Mouse (Mus musculus) CD4-positive, CD25-positive, alpha-beta regulatory T cell, adult 2 months (primary cell): ENCODE measurements around the gene Tinagl1.
A peak's percentile ranks its signal among the peaks of the same experiment; 100 is the strongest.

Experiments
- DNase-seq: peaks from one replicate; pipeline ENCODE4 v3.0.0-alpha.2; 2012; ENCODE audit warnings: low read depth, low spot score

Tinagl1 gene

DNA sequence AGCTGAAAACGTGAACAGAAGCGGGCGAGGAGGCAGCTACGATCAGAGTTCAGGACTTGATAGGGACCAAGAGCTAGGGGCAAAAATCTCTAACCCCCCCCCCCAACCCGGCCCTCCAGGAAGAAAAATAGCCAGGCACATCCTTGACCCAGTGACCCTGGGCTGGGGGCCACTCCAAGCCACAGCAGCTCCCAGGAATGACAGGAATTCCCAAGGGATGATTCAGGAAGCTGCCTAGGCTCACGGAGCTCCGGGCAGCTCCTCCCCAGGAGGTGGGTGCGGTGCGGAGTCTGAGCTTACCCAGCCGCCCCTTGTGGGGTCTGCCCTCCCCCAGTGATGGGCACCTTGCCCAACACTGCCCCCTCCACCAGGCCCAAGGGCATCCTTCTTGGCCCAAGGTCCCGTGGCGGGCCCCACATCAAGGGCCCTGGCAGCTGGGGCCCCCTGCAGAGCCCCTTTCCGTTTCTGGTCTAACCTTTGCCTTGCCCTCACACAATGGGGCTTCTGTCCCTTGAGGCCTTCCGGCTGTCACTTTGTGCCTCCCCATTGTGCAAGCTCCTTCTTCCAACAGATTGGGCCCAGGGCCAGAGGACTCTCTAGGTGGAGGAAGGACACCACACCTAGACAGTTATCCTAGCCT lies at the start of gene Tinagl1:
Gene Tinagl1 (minus strand): TSS at position 51 of the 640 bp plus-strand sequence.
- DNase-seq = no peak

DNA sequence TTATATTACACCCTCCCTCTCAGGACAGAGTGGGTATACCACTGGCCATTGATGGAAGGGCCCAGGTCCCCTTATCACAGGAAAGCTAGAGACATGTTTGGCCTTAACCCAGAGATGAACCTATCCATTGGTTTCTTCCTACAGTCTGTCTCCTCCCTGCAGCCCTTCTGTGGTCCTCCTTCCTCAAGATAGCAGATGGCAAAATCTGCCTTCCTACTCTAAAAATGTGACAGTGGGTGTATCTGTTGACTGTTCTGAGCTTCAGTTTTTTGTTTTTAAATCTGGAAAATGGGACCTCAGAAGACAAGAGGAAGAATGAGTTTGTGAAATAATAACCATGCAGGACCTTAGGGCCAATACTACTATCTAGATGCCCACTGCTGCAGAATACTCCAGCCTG lies 49.1 kb upstream of the Tinagl1 start:
- DNase-seq = no peak

DNA sequence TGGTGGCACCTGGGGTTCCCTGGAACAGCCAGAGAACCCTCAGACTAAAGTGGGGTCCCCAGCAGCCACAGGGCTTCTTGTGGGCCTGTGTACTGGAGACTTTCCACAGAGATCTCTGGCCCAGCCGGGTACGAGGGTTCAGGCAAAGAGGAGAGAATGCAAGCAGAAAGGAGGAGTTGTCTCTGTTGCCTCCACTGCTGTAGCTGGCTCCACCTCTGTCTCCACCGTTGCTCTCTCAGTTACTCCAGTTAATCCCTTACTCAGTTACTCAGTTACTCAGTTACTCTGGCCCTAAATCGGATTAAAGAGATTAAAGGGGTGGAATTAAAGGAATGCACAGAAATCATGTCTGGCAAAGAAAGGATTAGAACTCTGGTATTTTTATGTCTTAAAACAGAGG lies 47.3 kb upstream of the Tinagl1 start, which contains the start of gene Gm853:
Gene Gm853 (minus strand): TSS at position 223 of the 400 bp plus-strand sequence.
- no peak for DNase-seq

DNA sequence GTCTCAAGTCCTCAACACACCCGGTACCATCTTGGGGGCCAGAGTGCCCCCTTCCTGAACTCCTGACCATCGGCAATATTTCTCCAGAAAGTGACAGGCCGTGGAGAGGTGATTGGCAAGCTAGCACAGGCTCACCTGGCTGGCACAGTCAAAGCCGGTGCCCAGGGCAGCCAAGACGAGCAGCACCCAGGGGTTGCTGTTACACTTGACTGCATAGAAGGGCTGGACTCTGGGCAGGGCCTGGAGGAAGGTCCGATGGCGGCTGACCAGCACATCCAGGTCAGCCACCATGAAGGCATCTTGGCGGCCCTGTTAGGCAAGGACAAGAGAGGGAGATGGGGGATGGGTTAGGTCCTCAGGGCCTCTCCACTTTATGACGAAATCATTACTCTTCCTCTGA lies 45.3 kb upstream of the Tinagl1 start:
- DNase-seq = no peak

DNA sequence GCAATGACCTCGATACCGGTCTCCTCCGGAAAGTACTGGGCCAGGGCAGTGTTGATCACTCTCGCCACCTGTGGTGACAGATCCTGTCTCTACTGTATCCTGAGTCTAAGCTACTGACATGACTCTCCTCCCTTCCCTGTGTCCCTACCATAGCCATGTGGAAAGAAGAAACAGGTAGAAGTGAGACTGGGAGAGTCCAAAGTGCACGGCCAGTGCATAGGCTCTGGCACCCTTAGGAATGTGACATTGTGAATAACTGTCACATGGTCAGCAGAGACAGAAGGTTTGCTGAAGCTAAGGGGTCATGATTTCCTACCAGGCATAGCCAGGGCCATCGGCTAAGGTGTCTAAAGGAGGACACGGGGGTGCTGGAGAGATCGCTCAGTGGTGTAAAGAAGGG lies 40.5 kb upstream of the Tinagl1 start:
- no peak for DNase-seq

DNA sequence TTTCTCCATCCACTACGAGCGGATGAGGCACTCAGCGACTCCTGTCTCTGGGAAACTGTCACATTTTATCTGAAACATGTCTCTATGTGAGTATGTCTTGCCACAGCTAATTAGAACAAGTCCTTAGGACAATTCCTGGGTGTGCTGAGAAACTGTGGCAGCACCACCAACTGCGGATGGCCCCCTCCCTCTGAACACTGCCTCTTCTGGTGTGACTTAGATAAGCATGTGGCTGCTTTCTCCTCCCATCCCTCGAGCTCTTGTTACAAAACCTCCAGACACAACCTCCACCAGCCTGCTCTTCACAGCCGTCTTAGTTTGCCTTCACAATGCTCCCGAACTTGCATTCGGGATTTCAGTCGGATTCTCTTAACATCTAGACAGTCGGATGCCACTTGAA lies 38.9 kb upstream of the Tinagl1 start:
- DNase-seq = no peak

DNA sequence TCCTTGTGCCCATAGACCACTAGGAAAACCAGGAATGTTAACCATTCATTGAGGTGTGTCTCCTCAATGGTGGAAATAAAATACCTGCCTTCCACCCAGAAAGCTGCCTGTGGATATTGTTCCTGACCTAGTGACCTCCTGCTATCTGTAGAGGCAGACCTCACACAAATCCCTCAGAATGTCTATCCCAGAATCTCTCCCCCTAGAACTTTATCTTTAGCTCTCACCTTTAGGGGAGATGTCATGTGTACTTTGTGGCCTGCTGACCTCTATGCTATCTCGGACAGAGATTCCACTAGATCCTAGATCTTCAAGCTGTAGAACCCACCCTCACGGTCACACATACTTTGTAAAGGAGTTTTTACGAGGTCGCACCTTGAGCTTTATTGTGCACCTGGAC lies 38.3 kb upstream of the Tinagl1 start:
- no peak for DNase-seq

DNA sequence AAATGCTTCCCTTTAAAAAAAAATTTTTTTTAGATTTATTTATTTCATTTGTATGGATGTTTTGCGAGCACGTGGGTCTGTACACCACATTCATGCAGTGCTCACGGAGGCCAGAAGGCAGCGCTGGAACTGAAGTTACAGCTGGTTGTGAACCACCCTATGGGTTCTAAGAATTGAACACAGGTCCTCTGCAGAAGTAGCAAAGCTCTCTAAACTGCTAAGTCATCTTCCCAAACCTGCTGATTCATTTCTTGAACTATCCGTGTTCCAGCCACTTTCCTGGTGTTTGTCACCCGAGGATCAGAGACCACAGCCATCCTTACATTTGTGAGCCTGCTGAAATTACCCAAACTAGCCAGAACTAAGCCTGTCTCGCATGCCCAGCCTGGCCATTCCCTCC lies 37.5 kb upstream of the Tinagl1 start:
- no peak for DNase-seq

DNA sequence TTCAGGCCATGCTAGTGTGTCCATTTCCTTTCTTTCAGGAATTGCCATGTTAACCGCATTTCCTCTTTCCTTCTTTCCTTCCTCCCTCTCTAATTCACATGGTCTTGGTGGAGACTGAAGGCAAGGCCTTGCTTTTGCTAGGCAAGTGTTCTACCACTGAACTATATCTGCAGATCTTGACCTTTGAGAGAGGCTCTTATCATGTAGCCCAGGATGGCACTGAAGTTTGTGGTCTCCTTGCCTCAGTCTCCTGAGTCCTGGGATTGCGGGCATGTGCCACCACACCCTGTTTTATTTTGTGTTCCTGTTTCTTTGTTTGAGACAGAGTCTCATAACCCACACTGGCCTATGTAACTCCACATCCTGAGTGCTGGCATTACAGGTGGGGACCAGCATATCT lies 36.9 kb upstream of the Tinagl1 start:
- no peak for DNase-seq

DNA sequence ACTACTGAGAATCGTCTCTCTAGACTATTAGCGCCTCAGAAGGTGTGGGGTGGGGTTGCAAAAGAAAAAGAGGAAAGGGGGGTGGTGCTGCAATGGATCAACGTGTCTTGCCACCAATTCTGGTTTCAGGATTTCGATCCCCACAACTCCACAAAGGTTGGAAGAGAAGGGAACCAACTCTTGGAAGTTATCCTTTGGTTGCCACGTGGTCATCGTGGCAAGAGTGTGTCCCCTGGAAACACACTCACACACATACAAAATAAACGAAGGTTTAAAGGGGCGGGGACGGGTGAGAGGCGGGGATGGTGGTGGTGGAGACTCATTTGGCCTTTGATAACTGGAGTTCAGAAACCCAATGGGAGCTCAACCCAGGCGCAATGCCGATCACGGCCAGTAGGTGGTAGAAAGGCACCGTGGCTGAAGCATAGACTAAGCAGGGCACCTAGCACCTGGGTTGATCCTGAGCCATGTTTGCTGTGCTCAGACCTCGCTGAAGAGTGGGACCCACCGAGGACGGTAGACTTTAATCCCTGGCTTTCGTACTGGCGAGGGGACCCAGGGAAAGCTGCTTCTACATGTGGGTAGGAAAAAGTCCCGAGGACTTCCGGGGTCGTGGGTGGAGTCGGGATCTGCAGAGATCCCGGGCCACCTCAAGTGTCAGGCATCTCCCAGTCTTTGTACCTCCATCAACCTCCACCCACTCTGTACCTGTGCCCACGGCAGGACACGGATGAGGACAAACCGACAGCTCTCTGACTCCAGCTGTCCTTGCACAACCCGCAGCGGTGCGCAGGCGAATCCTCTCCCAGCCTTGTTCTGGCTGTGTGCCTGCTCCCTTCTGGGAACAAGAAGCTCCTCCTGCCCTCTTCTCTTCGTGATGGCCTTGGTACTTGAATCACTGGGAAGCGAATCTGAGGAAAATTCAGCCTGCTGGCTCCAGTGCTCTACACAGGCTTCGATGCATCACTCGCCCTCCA lies 24.1 kb upstream of the Tinagl1 start:
- peak; percentile 79 for DNase-seq

DNA sequence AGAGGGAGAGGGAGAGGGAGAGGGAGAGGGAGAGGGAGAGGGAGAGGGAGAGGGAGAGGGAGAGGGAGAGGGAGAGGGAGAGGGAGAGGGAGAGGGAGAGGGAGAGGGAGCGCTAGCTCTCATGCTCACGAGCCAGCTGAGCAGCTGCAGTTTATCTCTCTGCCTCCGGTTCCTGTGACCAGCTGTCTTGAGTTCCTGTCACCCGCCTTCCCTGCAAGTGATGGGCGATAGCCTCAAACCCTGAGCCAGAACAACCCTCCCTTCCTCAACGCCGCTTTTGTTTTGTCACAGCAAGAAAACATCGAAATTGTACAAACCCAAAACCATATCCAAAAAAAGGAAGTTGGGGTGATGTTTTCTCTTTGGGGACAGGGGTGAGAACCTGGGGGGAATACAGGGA lies 21.6 kb upstream of the Tinagl1 start:
- DNase-seq = no peak

DNA sequence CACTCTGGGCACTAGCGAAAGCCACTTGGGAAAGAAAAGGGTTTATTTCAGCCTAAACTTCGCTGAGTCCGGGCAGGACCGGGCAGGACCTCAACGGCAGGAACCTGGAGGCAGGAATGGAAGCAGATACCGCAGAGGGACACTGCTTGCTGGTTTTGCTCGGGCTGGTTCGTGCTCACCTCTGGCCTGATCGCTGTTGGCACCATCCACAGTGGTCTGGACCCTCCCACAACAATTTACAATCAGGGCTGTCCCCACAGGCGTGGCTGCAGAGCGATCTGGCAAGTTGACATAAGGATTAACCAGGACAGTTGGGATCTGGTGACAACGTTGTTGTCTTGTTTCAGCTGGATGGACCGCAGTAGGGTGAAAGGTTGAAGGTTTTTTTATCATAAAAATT lies 21.0 kb upstream of the Tinagl1 start:
- no peak for DNase-seq

DNA sequence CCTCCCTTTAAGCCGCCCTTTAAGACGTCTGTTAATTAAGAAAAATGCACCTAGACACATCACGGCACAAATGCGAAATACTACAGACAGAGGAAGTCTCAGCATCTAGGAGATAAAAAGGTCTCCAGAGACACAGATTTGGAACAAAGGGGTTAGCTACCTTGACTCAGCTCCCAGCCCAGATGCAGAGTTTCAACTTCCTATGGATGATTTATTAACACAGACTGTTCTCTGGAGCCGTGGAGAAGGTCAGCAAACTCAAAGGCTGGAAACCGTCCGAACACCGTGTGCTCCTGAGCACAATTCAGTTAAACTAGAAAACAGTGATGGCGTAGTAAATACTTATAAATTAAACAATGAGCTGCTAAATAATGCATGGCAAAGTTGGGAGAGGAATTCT lies 17.3 kb upstream of the Tinagl1 start:
- no peak for DNase-seq

DNA sequence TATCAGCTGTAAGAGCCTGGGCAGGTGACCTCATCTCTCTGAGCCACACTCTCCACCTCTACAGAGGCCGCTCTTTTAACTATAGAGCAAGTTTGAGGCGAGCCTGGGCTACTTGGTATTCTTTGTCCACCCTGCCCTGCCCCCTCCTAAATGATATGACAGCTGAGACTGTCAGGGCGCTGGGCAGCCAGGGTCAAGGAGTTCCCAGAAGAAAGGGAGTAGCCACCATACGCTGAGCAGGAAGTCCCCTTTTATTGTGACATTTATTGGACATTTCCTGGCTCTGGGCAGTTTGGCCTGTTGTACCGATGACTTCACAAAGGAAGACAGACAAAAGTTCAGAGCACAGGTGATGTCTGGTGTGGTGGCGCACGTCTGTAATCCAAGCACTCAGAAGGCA lies 14.7 kb upstream of the Tinagl1 start:
- DNase-seq = no peak

DNA sequence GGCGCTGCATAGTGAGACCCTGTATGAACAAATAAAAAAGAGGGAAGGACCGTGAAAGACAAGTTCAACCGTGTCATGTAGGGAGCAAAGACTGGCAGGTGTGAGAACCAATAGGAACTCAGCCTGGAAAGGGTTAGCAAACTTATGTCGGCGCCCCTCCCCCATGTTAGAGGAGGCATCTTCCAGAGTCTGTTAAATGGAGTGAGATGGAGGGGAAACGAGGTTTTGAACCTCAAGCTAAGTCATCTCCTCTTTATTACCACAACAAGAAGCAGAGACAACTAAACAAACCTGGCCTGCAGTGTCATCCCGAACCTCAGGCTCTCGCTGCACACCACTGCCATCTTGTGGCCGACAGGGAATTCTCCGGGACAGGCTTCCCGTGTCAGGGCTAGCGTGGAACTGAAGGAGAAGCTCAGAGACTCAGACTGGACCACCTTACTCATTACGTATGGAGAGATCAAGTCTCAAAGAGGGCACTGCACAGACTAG lies 13.9 kb upstream of the Tinagl1 start:
- DNase-seq = peak; percentile 83

DNA sequence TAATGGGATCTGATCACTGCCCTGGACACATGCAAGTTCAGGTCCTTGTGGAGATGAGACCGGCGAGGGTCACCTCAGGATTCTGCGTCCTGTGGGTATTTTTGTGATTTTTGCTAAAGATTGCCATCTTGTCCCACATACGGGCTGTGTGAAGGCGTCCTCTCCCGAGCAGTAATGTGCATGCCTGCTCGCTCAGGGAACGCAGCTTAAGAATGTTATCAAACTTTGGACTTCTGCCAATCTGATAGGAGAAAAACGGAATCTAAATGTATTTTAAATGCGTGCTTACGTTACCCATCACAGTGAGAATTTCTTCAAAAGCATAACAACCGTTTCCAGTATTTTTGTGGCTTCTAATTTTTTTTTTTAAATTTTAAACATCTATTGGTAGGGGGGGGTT lies 12.0 kb upstream of the Tinagl1 start:
- DNase-seq = no peak

DNA sequence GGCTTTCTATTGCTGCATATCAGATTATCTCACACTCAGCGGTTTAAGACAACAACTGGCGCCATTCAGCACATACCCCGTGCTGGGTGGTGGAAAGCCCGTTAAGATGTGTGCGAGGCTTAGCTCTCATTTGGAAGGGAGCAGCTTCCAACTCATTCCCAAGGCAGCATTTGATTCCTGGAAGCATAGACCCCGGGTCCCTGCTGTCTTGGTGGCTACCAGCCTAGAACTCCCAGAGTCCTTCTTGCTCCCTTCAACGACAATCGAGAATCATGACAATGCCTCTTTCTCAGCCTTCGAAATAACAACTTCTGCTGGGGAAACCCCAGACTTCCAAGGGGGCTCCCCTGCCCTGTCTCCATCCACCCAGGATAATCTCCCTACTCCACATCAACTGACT lies 11.5 kb upstream of the Tinagl1 start:
- DNase-seq = no peak

DNA sequence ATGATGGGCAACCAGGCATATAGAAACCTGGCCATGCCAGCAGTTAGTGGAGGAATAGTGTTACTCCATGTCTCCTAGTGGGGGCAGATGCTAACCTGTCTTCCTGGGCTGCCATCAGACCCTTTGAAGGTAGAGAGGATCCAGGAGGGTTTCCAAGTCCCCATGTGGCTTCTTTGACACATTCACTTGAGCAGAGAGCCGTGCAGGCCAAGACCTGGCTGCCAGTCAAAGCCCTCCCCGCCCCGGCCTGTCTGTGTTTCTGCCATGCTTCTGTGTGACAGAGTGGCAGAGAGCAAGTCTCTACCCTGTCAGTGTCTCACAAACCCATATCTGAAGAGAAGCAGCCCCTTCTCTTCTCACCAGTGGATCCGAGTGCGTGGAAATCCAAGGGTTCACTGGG lies 9.0 kb upstream of the Tinagl1 start:
- no peak for DNase-seq

DNA sequence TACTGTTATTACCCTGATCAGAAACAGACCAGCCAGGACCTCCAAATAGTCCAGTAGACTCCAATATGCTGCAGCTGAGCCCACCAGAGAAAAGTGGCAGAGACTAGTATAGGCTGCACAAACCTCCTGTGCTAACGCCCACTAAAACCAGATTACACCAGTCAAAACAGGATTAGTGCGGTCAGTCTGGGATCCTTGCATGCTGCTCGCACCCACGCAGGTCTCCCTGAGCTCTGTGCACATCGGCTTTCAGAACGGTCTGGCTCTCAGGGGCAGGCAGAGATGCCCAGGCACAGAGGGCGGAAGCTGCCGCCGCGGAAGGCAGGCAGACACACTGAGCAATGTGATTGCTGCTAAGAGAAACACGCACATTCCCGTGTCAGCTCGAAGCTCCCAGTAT lies 8.1 kb upstream of the Tinagl1 start:
- no peak for DNase-seq

DNA sequence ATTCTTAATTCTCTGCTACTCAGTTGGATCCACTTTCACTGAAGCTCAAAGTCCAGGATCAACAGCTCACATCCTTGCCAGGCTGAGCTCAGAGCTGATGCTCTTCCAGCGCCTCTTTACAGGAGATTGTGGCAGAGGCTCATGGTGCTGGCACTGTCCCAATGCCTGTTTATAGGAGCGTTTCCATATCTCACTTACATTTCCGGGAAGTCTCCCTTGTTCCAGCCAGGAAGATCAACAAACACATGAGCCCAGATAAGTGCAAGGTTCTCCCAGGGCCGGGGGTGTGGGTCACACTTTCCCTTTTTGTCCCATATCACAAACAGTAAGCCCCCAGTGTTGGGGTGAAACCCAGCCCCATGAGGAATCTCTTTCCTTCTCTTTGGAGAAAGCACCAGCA lies 7.0 kb upstream of the Tinagl1 start:
- no peak for DNase-seq

DNA sequence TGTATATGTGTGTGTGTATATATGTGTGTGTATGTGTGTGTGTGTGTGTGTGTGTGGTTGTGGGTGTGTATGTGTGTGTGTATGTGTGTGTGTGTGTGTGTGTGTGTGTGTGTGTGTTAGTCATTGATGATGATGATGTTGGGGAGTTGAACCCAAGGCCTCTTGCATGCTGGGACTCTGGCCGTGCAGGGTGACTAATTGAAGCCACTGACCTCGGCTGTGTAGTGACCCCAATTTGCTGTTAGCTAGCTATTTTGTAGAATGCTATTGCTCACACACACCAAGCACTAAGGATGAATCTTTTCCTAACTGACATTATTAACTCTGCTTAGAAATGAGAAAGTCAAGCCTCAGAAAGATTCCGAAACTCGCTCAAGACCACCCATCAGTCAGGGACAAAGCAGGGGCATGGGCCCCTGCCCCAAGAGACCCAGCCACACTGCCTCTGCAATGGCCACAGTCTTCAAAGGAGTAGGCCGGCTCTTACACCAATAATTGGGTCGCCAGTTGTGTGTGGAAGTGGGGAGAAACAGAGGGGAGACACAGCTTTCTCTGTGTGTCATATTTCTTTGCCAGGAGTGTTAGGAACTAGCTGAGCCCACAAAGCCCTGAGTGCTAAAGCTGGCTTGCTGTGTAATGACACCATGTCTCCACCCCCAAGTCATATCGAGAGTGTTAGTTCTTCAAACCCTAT lies 6.1 kb upstream of the Tinagl1 start:
- no peak for DNase-seq

DNA sequence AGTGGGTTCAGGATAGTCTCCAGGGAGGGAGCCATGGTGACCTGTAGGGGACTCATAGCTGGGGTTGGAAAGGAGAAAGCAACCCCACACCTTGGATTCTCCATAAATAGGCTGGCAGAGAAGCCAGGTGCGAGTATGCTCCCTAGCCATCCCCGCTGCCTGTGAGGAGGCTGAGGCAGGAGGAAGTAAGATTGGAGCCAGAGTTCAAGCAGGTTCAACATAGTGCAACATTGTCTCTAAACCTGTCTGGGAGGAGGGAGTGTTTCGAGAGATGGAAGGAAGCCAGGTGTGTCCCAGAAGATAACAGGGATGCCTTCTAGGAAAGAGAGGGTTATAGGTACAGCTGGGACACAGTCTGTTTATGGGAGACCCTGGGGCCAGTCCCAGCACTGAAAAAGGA lies 5.0 kb upstream of the Tinagl1 start:
- no peak for DNase-seq
